ENCODE assay signal across 8 mouse cellular contexts in the genomic region with DNA sequence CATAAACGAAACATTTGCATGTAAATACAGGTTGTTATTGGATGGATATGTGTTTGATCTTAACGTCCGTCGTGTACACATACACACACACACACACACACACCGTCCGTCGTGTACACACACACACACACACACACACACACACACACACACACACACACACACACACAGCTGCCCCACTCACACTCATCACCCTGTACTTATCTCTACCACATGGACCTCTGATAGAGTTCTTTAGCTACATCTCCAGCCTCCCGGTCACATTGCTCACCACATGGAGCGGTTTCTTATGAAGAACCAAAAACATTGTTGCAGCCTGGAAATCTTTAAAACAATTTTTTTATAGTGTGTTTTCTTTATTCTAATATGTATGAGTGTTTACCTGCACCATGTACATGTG. TPM values are rescaled to one million over a fixed set of nuclear protein-coding genes. Genes with fewer than 3 reads are reported as not detected.
A peak's percentile ranks its signal among the peaks of the same experiment; 100 is the strongest.
DNase-seq lines count a peak whose midpoint lies in the region; ATAC-seq and TF ChIP-seq lines count a peak whose summit lies in the region.

No protein-coding gene starts in this region.

- 33% methylated on average over 9 of the region's 9 CpGs for WGBS in kidney, postnatal 0 days
- 18% methylated on average over 8 of the region's 9 CpGs for WGBS in embryonic facial prominence, embryonic 14.5 days
- 51% methylated on average over 9 of the region's 9 CpGs for WGBS in limb, embryonic 10.5 days
- WGBS in midbrain, postnatal 0 days = 20% methylated on average over 9 of the region's 9 CpGs

- peaks cover 33% of the 10 kb centered on the region for H3K4me1 ChIP-seq in kidney, postnatal 0 days (replicated peaks; ENCODE audit: insufficient read depth, low read length)
- peaks cover 17% of the 10 kb centered on the region for H3K4me1 ChIP-seq in embryonic facial prominence, embryonic 14.5 days (ENCODE audit: control insufficient read depth, insufficient read depth, low read length)
- H3K4me1 ChIP-seq in limb, embryonic 10.5 days = peaks cover 63% of the 10 kb centered on the region
- peaks cover 8% of the 10 kb centered on the region; the same call in 1 of the 2 replicates for H3K4me1 ChIP-seq in midbrain, postnatal 0 days (ENCODE audit: insufficient read depth, low read length)

- peak overlapping the region; percentile 77 for H3K9ac ChIP-seq in kidney, postnatal 0 days (ENCODE audit: low read depth, low read length)
- H3K9ac ChIP-seq in embryonic facial prominence, embryonic 14.5 days (ENCODE audit: low read depth, low read length) = peak overlapping the region; percentile 64
- H3K9ac ChIP-seq in midbrain, postnatal 0 days (replicated peaks; ENCODE audit: low read length, poor library complexity, severe bottlenecking) = no peak overlapping the region

- no peaks in the 10 kb centered on the region for H3K9me3 ChIP-seq in kidney, postnatal 0 days (replicated peaks; ENCODE audit: low read length)
- no peaks in the 10 kb centered on the region for H3K9me3 ChIP-seq in embryonic facial prominence, embryonic 14.5 days (ENCODE audit: control insufficient read depth, low read length)
- no peaks in the 10 kb centered on the region for H3K9me3 ChIP-seq in limb, embryonic 10.5 days (replicated peaks)
- H3K9me3 ChIP-seq in midbrain, postnatal 0 days (ENCODE audit: low read length) = no peaks in the 10 kb centered on the region

- 0 out of 2 replicates have a peak overlapping the region, but pooled peaks have one; percentile 75 for H3K27ac ChIP-seq in kidney, postnatal 0 days
- no peak overlapping the region for H3K27ac ChIP-seq in embryonic facial prominence, embryonic 14.5 days (replicated peaks; ENCODE audit: low read depth, low read length)
- H3K27ac ChIP-seq in limb, embryonic 10.5 days = peak overlapping the region; percentile 96
- H3K27ac ChIP-seq in midbrain, postnatal 0 days (ENCODE audit: low read depth, low read length) = peak overlapping the region; percentile 89

- peak overlapping the region; percentile 66 for H3K4me2 ChIP-seq in kidney, postnatal 0 days (ENCODE audit: low read length)
- H3K4me2 ChIP-seq in embryonic facial prominence, embryonic 14.5 days (ENCODE audit: low read depth, low read length) = peak overlapping the region; percentile 53
- H3K4me2 ChIP-seq in midbrain, postnatal 0 days (ENCODE audit: low read depth, low read length, poor library complexity, severe bottlenecking) = peak overlapping the region; percentile 48

- H3K27me3 ChIP-seq in kidney, postnatal 0 days (ENCODE audit: insufficient read depth, low read length) = no peaks in the 10 kb centered on the region
- H3K27me3 ChIP-seq in embryonic facial prominence, embryonic 14.5 days (replicated peaks; ENCODE audit: control insufficient read depth, insufficient read depth, low read length) = no peaks in the 10 kb centered on the region
- H3K27me3 ChIP-seq in limb, embryonic 10.5 days (ENCODE audit: low read depth, poor library complexity, severe bottlenecking) = no peaks in the 10 kb centered on the region
- no peaks in the 10 kb centered on the region for H3K27me3 ChIP-seq in midbrain, postnatal 0 days (ENCODE audit: insufficient read depth, low read length)

- no peaks in the 10 kb centered on the region for H3K36me3 ChIP-seq in kidney, postnatal 0 days (ENCODE audit: insufficient read depth, low read length)
- 0 out of 2 replicates have a peak, but pooled peaks cover 4% of the 10 kb centered on the region for H3K36me3 ChIP-seq in embryonic facial prominence, embryonic 14.5 days (ENCODE audit: control insufficient read depth, insufficient read depth, low read length)
- peaks cover 25% of the 10 kb centered on the region for H3K36me3 ChIP-seq in limb, embryonic 10.5 days
- no peaks in the 10 kb centered on the region; the same call in 1 of the 2 replicates for H3K36me3 ChIP-seq in midbrain, postnatal 0 days (ENCODE audit: insufficient read depth, low read length)

- ATAC-seq in kidney, postnatal 0 days (replicated peaks; ENCODE audit: low FRiP score, low read depth) = no peak
- ATAC-seq in embryonic facial prominence, embryonic 14.5 days (ENCODE audit: low read depth) = peak; percentile 2
- ATAC-seq in midbrain, postnatal 0 days (ENCODE audit: low FRiP score) = peak; percentile 20; the same call in 1 of the 2 replicates

- no peak for TF ChIP-seq CTCF in kidney, postnatal 0 days (IDR thresholded peaks at IDR 0.05; ENCODE audit: low read depth)
- TF ChIP-seq CTCF in midbrain, postnatal 0 days (IDR thresholded peaks at IDR 0.05) = no peak

- H3K4me3 ChIP-seq in kidney, postnatal 0 days (replicated peaks; ENCODE audit: low read depth, low read length) = peak overlapping the region; percentile 72
- H3K4me3 ChIP-seq in embryonic facial prominence, embryonic 14.5 days (ENCODE audit: low read depth, low read length) = peak overlapping the region; percentile 49
- peak overlapping the region; percentile 82 for H3K4me3 ChIP-seq in limb, embryonic 10.5 days
- peak overlapping the region; percentile 64; the same call in 1 of the 2 replicates for H3K4me3 ChIP-seq in midbrain, postnatal 0 days (ENCODE audit: low read depth, low read length)

- no peak for DNase-seq in kidney, postnatal 0 days (ENCODE audit: low spot score)
- no peak for DNase-seq in kidney, postnatal 36 days
- no peak for DNase-seq in embryonic facial prominence, embryonic 14.5 days (ENCODE audit: low spot score)
- DNase-seq in limb, embryonic 10.5 days (ENCODE audit: low spot score) = no peak
- DNase-seq in midbrain, postnatal 0 days (ENCODE audit: low spot score) = no peak
- DNase-seq in thymus, postnatal 4 days = no peak
- no peak for DNase-seq in adrenal gland, postnatal 36 days
- DNase-seq in cerebellum, postnatal 14 days = no peak

RNA-seq across cellular contexts. Expression of gene Uqcc2, which starts 0.5 kb away (rescaled TPM):
- polyA plus RNA-seq in kidney, postnatal 0 days (2015; fragmentation: Nextera tagmentation; extraction: Ambion mirVana) = 286 and 315 TPM in 2 replicates
- 343 and 350 TPM in 2 replicates for polyA plus RNA-seq in embryonic facial prominence, embryonic 14.5 days (2014; fragmentation: Nextera tagmentation; extraction: Ambion mirVana)
- polyA plus RNA-seq in limb, embryonic 10.5 days (2016; fragmentation: Nextera tagmentation; extraction: Ambion mirVana) = 400 and 433 TPM in 2 replicates
- 213 and 233 TPM in 2 replicates for total RNA-seq in midbrain, postnatal 0 days (2014; rRNA removed)
- 453 and 478 TPM in 2 replicates for polyA plus RNA-seq in midbrain, postnatal 0 days (2015; fragmentation: Nextera tagmentation; extraction: Ambion mirVana)
- 100 to 1,000 TPM; 245 to 370 TPM for total RNA-seq in adrenal gland, postnatal 36 days (2021)

RNA-seq across cellular contexts. Expression of gene Ip6k3, which starts 33.4 kb away (rescaled TPM):
- 0.18 and 0.43 TPM in 2 replicates for polyA plus RNA-seq in kidney, postnatal 0 days (2015; fragmentation: Nextera tagmentation; extraction: Ambion mirVana)
- polyA plus RNA-seq in embryonic facial prominence, embryonic 14.5 days (2014; fragmentation: Nextera tagmentation; extraction: Ambion mirVana) = 0.59 and 1.1 TPM in 2 replicates
- not detected in 2 replicates for polyA plus RNA-seq in limb, embryonic 10.5 days (2016; fragmentation: Nextera tagmentation; extraction: Ambion mirVana)
- 0.09 TPM in 1 of 2 replicates, not detected in the other for total RNA-seq in midbrain, postnatal 0 days (2014; rRNA removed)
- polyA plus RNA-seq in midbrain, postnatal 0 days (2015; fragmentation: Nextera tagmentation; extraction: Ambion mirVana) = 0.32 TPM in 1 of 2 replicates, not detected in the other
- total RNA-seq in adrenal gland, postnatal 36 days (2021) = 1 to 10 TPM in 1 of 2 experiments, under 1 TPM in 1; 0.82 to 3.7 TPM
